24 mouse cellular contexts compared by ENCODE assay signal in the genomic region with DNA sequence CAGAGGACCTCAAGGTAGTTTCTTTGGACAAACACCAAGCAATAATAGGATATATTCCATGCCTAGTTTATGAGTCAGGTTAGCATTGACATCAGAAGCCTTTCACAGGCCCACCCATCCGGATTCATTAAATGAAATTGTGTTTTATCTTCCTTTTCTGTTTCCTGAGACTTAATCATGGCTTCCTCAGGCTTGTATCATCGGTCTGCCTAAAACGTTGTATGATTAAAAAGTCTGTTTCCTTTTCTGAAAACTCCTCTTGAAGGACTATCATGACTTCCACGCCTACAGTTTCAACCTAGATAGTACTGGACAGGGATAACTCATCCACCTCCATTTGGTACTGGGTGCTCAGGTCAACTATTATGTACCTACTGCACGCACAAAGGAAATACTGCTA.
DNase-seq lines count a peak whose midpoint lies in the region; ATAC-seq and TF ChIP-seq lines count a peak whose summit lies in the region.
"Had no signal": no experiment of that assay in that cellular context is flagged by ENCODE, and none has a peak within 500 bp of the region (broad histone marks: within the 10 kb centered on the region; RNA-seq: fewer than 3 reads in every experiment).

No protein-coding gene starts in this region.

- TF ChIP-seq CTCF in kidney, adult 2 months (conservative IDR thresholded peaks at IDR 0.05; ENCODE audit: insufficient read depth, insufficient read length, low read depth, low read length) = no peak

- DNase-seq in kidney, adult 2 months = peak; percentile 10
- no peak for DNase-seq in kidney, adult 11 months
- DNase-seq in 416B (ENCODE audit: low read depth) = peak; percentile 51
- no peak for DNase-seq in layer of hippocampus, postnatal 10 days (ENCODE audit: low spot score in 2 of 2)
- DNase-seq: adrenal gland, adult 8-10 months; adrenal gland, postnatal 36 days; B cell, adult 2 months; cerebellum, adult 18-20 months; cerebellum, adult 9-10 months; cerebellum, postnatal 14 days; forebrain, postnatal 0 days; gastrocnemius, adult 2 months; gastrocnemius, postnatal 14 days had no signal

- H3K4me1 ChIP-seq in kidney, adult 2 months (ENCODE audit: control insufficient read depth, insufficient read depth, low read length) = no peaks in the 10 kb centered on the region
- H3K4me1 ChIP-seq in intestine, embryonic 16.5 days (ENCODE audit: control insufficient read depth, insufficient read depth, low read length) = no peaks in the 10 kb centered on the region
- H3K4me1 ChIP-seq: embryonic facial prominence, embryonic 15.5 days; hindbrain, embryonic 12.5 days; hindbrain, embryonic 15.5 days had no signal

- no peak for TF ChIP-seq POLR2A in kidney, adult 2 months (IDR thresholded peaks at IDR 0.05; ENCODE audit: low read depth, low read length)

- H3K27me3 ChIP-seq in kidney, adult 2 months (replicated peaks; ENCODE audit: control insufficient read depth, insufficient read depth, low read length) = no peaks in the 10 kb centered on the region; the same call in 1 of the 2 replicates
- H3K27me3 ChIP-seq in intestine, embryonic 16.5 days (replicated peaks; ENCODE audit: control insufficient read depth, insufficient read depth, low read length) = no peaks in the 10 kb centered on the region
- H3K27me3 ChIP-seq: CH12.LX; embryonic facial prominence, embryonic 12.5 days; embryonic facial prominence, embryonic 15.5 days; hindbrain, embryonic 12.5 days; hindbrain, embryonic 15.5 days had no signal

- no peak overlapping the region for H3K4me3 ChIP-seq in kidney, adult 2 months (ENCODE audit: insufficient read depth, low read depth, low read length)
- H3K4me3 ChIP-seq in intestine, embryonic 16.5 days (ENCODE audit: low read length) = no peak overlapping the region
- H3K4me3 ChIP-seq: embryonic facial prominence, embryonic 12.5 days; embryonic facial prominence, embryonic 15.5 days; gastrocnemius, adult 2 months; hindbrain, embryonic 12.5 days; hindbrain, embryonic 15.5 days had no signal

- no peak overlapping the region for H3K27ac ChIP-seq in kidney, adult 2 months (ENCODE audit: insufficient read depth, low read depth, low read length)
- no peak overlapping the region for H3K27ac ChIP-seq in intestine, embryonic 16.5 days (ENCODE audit: low read length)
- H3K27ac ChIP-seq: embryonic facial prominence, embryonic 12.5 days; embryonic facial prominence, embryonic 15.5 days; gastrocnemius, adult 2 months; hindbrain, embryonic 12.5 days; hindbrain, embryonic 15.5 days had no signal

- WGBS in kidney, adult 2 months = 73% methylated on average over 5 of the region's 5 CpGs
- WGBS in intestine, embryonic 16.5 days = 77% methylated on average over 5 of the region's 5 CpGs

- H3K9me3 ChIP-seq in intestine, embryonic 16.5 days (ENCODE audit: control insufficient read depth, low read length) = no peaks in the 10 kb centered on the region
- H3K9me3 ChIP-seq: embryonic facial prominence, embryonic 12.5 days; embryonic facial prominence, embryonic 15.5 days; G1E; hindbrain, embryonic 12.5 days; hindbrain, embryonic 15.5 days had no signal

- peak; percentile 46 for ATAC-seq in common myeloid progenitor, adult 5-6 weeks (replicated peaks; ENCODE audit: low read depth, poor library complexity, severe bottlenecking)
- no peak for ATAC-seq in intestine, embryonic 16.5 days
- ATAC-seq: activated CD4-positive, CD25-positive, alpha-beta regulatory T cell, adult 4 months; forebrain, embryonic 14.5 days; forebrain, postnatal 0 days had no signal

- no peaks in the 10 kb centered on the region for H3K36me3 ChIP-seq in kidney, adult 2 months (ENCODE audit: control insufficient read depth, insufficient read depth, low read length)
- no peaks in the 10 kb centered on the region for H3K36me3 ChIP-seq in intestine, embryonic 16.5 days (ENCODE audit: control insufficient read depth, insufficient read depth, low read length)
- H3K36me3 ChIP-seq: embryonic facial prominence, embryonic 12.5 days; embryonic facial prominence, embryonic 15.5 days; G1E; hindbrain, embryonic 12.5 days; hindbrain, embryonic 15.5 days had no signal

- no peak overlapping the region for H3K9ac ChIP-seq in intestine, embryonic 16.5 days (ENCODE audit: low read depth, low read length)
- H3K9ac ChIP-seq: embryonic facial prominence, embryonic 12.5 days; embryonic facial prominence, embryonic 15.5 days; forebrain, postnatal 0 days; hindbrain, embryonic 12.5 days; hindbrain, embryonic 15.5 days had no signal

- H3K4me2 ChIP-seq in intestine, embryonic 16.5 days (ENCODE audit: low read depth, low read length) = no peak overlapping the region
- H3K4me2 ChIP-seq: embryonic facial prominence, embryonic 12.5 days; embryonic facial prominence, embryonic 15.5 days; heart, embryonic 11.5 days; hindbrain, embryonic 12.5 days; hindbrain, embryonic 15.5 days had no signal

Comparison
In these comparisons a context has a peak if more than half of its experiments do, and no peak if none do; other contexts are left out.
1. DNase-seq: peak in kidney, adult 2 months (single experiment) and 416B (single experiment); none in kidney, adult 11 months (single experiment) and layer of hippocampus, postnatal 10 days (0 of 2).